Mouse (Mus musculus) kidney, postnatal 4 days (tissue): ENCODE results near the gene Ppef2.

Experiments used
- DNase-seq, 2 experiments: peaks; one replicate each; pipeline ENCODE4 v3.0.0; 2021; ENCODE audit warnings: mixed read lengths in 2 of 2

The Ppef2 gene

GRCm38 (mm10) chr5:92183071-92183830, 72.8 kb downstream of the Ppef2 start:
- DNase-seq, result no peak
